Mouse (Mus musculus) T-cell, adult 2 months (primary cell): ENCODE data around the gene Itih5.

Experiments used
- DNase-seq: peaks from one replicate; pipeline ENCODE4 v3.0.0; 2022; ENCODE audit warnings: low spot score

The Itih5 gene

DNA sequence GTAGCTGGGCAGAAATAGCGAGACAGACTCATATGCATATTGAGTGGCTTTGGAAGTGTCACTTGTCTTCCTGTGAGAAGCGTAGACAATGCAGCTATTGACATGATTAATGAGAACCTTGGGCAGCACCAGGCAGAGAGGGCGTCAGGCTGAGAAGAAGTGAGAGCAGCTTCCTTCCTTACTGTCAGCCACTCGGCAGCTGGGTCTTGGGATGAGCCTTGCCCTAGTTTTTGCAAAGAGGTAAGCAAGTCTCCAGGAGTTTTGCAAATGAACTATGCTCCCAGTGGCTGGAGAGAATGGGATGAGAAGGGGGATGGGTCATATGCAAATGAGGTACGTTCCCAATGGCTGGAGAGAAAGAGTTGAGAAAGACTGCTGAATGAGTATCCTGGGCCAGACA lies 109.4 kb downstream of the Itih5 start:
- DNase-seq: no peak

DNA sequence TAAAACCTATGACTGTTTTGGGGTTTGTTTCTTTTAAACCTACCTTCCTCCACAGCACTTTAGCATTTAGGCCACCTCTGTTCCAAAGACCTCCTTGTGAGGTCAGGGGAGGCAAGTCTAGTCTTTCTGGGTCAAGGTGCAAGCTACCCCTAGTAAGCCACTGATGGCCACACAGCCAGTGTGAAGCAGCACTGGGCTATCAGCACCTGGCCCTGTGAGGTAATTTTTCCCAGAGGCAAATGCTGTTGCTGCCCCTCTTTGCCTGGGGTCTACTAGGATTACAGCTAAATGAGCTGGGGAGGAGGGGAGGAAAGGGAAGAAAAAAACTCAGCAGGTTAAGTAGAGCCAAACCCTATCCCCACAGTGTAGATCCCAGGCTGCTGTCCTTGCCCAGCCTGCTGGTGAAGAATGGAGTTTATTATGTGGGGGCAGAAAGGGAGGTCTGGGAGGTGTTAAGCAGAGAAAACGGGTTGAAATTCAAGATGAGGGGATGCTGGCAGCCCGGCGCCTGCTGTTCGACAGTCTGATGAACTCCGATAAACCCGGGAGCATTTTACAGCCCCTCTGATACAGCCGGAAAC lies 110.6 kb downstream of the Itih5 start:
- DNase-seq: no peak

DNA sequence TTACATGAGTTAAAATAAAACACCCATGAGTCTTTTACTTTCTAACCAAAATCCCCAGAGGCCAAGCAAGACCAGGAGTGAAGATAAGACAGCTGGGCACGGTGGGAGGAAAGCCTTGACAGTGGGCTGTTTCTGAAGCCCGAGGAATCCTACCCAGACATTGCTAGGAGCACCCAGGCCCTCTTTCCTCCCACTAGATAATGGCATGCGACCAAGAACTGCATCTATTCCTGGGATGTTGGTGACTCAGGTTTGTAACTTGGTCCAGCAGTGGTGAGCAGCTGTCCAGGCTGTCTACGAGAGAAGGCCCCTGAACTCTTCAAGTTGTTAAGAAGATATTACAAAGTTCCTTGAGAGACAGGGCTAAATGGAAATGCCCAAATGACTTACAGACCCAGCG lies 112.5 kb downstream of the Itih5 start:
- no peak for DNase-seq

DNA sequence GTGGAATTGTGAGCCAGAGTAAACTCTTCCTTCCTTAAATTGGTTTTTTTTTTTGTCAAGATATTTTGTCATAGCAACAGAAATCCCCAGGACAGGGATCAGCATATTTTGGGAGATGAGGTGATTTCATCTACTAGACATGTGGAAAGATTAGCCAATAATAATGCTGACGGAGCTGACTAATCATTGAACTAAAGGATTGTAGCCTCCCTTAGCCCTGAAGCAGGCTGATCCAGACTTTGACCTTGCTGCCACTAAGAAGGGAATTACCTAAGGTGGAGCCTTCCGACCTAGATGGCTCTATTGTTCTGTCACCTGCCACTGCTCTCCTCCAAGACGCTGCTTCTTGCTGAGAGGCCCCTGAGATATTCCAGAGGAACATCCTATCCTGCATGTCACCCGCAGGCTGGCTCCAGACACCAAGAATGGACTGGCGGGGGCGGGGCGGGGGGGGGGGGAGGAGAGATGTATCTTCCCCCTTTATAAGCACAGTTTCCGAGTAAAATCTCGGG lies 119.3 kb downstream of the Itih5 start:
- DNase-seq: no peak

DNA sequence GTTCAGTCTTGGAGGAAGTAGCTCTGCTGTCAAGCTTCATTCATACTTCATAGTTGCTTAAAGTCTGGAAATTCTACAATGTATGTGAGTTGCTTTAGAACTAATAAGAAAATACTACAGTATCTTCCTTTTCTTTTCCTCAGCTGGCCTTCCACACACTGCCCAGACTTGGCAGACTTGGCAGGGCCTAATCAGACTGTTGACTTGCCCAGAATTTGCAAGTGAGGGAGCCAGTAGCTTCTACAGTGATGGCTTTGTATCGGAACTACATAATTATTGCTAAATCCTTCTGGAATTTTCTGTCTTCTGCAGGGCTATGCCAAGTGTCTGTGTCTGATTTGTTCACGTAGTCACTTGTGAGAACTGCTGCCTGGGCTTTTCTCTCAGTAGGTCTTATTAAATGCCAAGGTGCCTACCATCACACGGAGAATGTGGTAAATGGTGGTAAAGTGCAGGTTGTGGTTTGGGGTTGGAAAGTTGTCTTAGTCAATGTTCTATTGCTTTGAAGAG lies 120.2 kb downstream of the Itih5 start:
- no peak for DNase-seq

DNA sequence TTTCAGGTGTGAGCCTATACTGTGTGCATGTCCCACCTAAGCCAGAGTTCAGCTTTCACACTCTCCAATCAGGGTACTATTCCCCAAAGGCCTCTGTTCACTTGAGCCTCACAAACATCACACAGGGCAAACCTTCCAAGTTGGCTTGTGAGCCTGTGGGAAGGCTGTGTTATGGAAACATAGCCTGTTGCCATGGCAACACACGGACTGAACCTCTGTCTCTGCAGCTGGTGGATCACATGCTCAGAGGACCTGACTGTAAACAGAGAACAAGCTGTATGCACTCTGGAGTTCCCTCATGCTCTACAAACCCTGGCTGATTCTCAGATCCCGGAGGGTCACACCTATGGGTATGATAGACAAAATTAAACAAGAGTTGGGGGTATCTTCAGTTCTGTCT lies 122.8 kb downstream of the Itih5 start:
- no peak for DNase-seq

DNA sequence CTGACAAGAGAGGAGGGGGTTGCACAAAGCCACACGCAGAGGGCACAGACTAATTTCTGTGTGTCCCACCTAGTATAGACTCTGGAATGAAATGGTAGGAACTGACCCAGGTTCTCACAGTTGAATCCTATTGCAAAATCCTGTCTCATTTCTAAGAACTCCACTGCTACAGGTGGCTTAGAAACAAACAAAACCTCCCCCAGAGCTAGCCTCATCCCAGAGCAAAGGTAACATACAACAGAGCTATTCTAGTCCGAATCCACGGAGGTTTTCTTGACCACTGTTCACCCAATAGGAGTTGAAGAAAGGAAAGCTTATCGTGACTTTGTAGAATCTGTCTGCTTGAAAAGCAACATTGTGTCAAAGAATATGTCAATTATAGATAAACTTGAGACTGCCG lies 130.3 kb downstream of the Itih5 start:
- no peak for DNase-seq

DNA sequence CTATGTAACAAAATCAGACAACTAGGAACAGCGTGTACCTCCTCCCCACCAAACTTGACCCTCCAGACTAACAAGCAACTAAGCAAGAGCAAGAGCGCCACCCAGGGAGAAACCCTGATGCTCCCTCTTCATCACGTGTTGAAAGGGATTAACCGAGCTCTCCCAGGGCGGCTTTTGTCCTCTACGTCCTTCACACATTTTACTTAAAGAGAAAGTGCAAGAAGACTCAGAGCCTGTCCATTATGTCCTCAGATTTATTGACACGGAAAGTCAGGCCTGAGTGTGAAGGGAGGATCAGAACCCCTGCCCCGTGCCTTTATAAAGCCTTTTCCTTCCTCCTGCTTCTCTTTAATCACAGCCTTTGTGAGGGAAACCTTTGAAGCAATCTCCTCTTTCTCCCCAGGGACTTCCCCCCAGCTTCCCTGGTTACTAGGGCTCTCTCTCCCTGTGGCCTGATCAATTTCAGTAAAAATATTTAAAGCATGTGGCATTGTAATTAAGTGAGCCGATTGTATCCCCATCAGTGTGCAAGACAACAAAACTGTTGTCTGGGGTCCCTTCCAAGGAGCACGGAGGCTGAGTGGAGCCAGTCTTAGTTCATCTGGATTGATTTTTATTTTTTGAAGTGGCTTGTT lies 131.4 kb downstream of the Itih5 start:
- no peak for DNase-seq

DNA sequence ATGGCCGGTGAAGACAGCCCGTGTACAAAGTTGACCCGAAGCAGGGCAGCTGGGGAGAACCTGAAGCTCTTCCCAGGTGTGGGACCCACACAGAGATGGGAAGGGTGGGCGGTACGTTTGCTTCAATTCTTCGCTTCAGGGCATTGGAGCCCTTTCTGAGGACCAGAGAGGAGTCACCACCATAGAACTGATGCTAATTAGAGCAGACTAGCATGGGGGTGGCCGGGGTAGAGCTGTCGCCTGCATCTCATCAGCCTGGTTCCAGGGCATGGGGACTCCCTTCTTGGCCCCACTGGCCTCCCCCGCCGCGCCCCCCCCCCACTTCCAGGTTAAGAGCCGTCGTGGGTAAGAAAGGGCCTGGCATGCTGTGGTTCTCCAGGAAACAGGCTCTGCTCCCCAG lies 132.6 kb downstream of the Itih5 start:
- DNase-seq: no peak

DNA sequence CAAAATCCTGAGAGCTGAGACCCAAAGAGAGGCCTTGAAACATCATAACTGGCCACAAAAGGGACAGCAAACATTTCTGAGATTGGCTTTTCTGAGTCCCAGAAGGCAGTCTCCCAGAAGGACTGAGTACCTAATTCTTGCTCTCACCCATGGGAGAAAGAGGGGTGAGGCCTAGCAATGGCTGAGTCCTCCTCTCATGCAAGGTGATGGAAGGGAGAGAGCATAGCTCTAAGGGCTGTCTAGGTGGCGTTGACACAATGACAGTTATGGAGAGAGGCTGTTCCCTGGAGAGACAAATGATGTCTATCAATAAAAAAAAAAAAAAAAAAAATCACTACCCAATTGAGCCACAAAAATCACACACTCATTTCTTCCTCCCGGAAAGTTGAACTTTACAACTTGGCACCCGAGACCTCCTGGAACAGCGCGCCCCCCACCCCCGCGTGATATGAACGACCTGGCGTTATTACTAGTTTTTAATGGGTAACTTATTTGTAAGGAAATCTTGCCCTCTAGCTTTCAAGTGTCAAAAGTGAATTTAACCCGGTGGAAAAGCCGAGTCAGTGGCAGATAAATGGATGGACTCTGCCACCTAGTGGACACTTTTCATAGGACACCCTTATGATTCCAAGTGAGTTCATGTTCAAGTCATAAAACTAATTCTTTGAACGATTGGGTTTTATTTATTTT lies 134.9 kb downstream of the Itih5 start:
- peak; percentile 60 for DNase-seq

DNA sequence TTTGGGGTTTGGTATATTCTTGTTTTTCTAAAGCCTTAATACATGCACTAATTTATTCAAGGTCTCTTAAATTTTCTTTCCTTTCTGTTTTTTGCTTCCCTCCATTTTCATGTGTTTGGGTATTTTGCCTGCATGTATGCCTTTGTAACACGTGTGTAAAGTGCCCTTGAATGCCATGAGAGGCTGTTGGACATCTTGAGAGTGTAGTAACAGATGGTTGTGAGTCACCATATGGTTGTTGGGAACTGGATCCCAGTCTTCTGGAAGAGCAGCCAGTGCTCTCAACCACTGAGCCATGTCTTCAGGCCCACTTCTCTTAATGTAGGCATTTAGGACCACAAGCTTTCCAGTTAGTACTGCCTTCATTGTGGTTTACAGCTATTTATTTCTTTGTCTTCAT lies 135.5 kb downstream of the Itih5 start:
- no peak for DNase-seq

DNA sequence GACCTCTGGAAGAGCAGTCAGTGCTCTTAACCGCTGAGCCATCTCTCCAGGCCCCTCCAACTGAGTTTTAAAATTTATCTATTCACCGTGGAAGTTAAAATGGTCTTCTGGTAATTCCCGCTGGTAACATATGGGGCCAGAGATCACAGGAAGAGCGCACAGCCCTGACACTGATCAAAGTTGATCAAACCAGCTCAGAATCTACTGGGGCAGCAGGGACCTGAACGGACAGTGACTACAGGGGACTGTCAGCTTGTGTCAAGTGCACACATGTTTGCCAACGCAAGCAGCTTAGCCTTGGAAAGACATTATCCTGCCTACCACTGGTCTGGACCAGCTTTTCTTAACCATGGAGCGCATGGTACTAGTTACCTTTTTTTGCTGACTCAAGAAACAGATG lies 136.7 kb downstream of the Itih5 start:
- no peak for DNase-seq

DNA sequence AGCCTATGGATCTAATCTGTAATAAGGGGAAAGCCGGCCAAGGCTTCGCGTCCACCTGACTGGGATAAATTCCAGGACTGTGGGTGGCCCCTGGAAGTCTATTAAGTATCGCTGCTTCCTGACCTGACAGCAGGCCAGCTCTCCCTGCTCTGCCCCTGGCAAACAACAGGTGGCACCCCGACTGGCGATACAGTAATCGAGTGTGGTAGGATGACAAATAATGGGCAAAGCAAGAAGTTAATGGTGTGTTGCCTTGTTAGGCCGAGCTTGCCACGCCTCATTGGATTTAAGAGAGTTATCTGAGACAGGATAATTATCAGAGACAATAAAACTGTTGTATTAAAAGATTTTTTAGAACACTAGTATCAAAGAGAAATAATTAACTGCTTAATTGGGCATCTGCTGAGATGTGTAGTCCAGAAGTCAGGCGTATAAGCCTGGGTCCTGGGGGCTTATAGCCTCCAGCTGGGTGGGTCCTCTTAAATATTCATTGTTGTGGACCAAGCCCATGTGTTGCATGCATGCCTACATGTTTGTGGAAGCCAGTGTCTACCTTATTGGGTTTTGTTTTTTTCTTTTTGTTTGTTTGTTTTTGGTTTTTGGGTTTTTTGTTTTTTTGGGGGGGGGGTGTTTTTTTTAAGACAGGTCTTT lies 140.3 kb downstream of the Itih5 start:
- no peak for DNase-seq

DNA sequence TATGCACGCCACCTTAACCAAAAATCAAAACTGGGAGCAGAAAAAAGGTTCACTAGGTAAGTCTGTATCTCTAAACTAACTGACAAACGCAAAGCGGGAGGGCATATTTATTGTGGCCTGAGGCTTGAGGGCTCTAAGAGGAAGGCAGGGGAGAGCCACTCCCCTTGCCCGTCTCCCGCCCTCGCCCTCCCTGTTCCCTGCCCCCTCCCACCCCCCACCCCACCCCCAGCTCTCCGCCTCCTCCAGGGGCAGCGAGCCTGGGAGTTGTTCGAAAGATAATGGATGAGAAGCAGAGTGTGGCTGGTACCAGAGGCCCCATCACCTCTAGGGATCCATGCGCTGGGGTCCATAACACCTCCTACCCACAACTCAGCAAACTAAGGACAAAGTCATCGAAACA lies 142.5 kb downstream of the Itih5 start:
- no peak for DNase-seq

DNA sequence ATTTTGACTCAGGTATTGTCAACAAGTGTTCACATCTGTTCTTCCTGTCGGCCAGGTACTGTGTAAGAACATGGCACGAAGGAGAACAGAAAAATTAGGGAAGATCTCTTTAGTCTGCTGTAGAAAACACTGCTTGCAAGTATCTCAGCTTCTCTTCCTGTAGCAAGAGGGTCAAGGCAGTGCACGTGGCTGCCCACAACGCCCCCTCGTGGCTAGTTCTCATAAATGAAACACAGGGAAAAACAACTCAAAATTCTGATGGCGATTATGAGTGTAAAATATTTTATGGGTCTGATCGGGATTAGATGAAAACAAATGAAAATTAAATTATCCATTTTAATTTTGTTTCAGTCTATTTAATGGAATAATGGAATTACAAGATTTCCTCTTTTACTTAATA lies 146.9 kb downstream of the Itih5 start:
- DNase-seq: no peak

DNA sequence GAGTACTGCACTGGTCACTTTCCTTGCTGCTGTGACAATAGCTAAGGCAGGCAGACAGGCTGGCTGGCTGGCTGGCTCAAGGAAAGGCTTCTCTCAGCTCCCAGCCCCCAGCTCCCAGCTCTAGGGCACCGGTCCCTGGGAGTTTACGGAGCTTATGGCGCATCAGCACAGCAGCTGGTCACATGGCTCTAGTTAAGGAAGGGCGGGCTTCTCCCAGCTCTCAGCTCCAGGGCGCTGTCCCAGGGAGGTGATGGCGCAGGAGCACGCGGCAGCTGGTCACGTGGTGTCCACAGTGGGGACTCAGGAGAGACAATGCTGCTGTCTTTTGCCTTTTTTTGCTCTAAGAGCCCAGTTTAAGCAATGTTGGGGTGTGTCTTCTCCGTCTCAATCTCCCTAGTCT lies 147.4 kb downstream of the Itih5 start:
- DNase-seq: no peak

DNA sequence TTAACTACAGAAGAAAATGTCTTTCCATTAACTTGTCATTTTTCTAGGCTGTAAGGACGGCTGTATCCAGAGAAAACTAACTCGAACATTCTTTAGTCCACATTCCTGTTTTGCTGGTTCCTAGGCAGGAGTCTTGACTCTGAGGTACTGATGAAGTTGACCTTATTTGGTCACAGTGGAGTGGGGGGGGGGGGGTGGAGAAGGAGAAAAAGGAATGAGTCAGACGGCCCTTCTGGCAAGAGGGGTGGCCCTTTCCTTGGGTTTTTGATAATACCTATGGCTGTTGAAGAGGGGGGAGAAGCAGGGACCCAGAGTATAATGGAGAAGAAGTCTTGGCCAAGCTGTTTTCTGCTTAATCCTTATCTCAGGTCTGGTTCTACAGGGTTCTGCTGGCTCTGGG lies 148.0 kb downstream of the Itih5 start:
- no peak for DNase-seq

DNA sequence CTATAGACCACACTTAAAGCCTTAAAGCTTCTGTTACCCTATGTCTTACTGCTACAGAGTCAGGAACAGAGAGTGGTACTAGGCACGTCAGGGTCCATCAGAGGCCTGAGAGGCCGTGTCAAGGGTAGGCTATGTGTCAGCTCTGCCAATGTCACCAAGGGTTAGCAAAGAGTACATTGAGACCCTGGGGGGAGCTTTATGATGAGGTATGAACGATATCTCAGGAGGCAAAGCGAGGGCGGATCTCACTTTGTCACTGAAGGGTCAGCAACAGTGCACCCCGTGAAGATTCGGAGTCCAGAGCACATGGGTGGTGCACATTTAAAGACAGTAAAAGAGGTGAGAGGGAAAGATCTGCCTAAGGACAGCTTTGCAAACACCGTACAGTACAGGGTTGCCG lies 148.6 kb downstream of the Itih5 start:
- DNase-seq: no peak

DNA sequence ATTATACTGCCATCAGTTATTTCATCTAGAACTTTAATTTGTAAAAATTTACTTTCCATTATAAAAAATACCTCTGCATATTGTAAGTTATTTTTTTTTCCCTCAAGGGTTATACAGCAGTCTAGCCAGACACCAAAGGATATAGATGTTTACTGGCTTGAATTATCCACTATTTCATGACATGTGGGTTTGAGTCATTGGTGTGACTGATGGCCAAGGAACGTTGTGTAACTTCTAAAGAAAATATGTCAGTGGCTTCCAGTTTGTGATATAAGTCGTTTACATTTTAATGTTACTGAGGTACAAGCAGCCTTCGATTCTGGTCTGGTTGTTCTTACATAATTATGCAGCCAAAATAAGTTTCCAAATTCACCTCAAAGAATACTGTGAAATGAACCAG lies 151.5 kb downstream of the Itih5 start:
- no peak for DNase-seq
